Mouse (Mus musculus) adipocyte (in vitro differentiated cells): Measurements from ENCODE around the gene Vtn.
A peak's percentile ranks its signal among the peaks of the same experiment; 100 is the strongest.
"Not testable (repeated sequence)": the region's sequence is repeated elsewhere in the genome, so short reads cannot be mapped to it uniquely, and the experiment has no call there.

ENCODE experiments used
- DNase-seq: peaks from one replicate; pipeline ENCODE4 v3.0.0-alpha.2; 2016; ENCODE audit warnings: low spot score

Gene Vtn

GRCm38 (mm10) chr11:78497544-78498522, 1.1 kb upstream of the Vtn start, which contains the start of gene Sarm1:
Gene Sarm1 (minus strand): TSS chr11:78497754.
- peak; percentile 66 for DNase-seq

- DNase-seq, result no peak
Observed at GRCm38 (mm10) chr11:78499543-78499942, 652 bp downstream of the Vtn start.

GRCm38 (mm10) chr11:78500623-78501202, 1.8 kb downstream of the Vtn start:
- no peak for DNase-seq

- DNase-seq, result no peak
Observed at GRCm38 (mm10) chr11:78501529-78501928, 2.6 kb downstream of the Vtn start.

DNA sequence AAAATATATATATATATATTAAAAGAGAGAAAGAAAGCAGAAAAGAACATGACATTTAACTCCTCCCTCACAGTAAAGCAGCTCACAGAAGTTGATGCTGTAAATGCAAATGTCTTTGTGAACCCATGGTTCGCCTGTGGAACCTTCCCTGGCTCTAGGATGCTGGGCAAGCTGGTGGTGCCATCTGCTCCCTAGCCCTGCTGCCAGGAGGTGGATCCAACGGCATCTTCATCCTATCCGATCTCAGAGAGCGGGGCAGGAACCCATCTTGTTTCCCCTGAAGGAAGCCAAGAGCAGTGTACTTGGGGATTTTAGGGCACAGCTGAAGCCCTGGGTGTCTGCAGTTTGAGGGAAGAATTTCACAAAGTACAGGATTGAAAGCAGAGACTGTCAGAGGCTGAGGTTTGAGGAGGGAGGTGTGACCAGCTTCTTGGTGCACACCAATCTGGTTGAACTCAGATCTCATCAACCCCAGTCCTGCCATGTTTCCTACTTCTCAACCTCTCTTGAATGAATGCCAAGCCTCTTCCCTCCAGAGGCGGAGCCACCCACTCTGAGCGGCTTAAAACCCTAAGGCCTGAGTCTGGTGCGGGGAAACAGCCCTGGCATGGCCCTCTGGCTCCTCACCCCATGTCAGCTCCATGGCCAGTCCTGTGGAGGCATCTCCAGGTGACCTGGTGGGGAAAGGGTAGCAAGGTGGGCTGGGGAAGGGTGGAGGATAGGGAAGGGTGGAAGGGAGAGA, 4.2 kb downstream of the Vtn start, which contains the start of gene Sebox:
TSS of gene Sebox (plus strand) at position 539 of the 742 bp plus-strand sequence.
- no peak for DNase-seq

DNA sequence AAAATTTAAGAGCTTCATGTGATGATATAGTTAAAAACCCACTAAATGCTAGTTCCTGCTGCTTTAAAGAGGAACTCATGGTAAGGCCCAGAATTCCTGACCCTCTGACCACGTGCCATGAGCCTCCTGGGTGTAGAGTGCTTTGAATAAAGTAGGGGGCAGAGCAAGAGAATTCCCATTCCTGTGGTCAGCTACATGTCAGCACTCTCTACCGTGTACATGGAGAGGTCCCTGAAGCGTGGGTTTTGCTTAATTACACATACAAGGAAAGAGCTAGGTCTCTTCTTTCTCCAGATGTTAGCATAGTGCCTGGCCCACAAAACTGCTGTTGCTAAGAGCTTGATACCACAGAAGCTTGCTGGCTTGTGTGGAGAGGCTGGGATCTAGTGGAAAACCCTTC, 6.5 kb downstream of the Vtn start:
- DNase-seq, result no peak

GRCm38 (mm10) chr11:78509148-78509547, 10.3 kb downstream of the Vtn start:
- peak; percentile 22 for DNase-seq

DNA sequence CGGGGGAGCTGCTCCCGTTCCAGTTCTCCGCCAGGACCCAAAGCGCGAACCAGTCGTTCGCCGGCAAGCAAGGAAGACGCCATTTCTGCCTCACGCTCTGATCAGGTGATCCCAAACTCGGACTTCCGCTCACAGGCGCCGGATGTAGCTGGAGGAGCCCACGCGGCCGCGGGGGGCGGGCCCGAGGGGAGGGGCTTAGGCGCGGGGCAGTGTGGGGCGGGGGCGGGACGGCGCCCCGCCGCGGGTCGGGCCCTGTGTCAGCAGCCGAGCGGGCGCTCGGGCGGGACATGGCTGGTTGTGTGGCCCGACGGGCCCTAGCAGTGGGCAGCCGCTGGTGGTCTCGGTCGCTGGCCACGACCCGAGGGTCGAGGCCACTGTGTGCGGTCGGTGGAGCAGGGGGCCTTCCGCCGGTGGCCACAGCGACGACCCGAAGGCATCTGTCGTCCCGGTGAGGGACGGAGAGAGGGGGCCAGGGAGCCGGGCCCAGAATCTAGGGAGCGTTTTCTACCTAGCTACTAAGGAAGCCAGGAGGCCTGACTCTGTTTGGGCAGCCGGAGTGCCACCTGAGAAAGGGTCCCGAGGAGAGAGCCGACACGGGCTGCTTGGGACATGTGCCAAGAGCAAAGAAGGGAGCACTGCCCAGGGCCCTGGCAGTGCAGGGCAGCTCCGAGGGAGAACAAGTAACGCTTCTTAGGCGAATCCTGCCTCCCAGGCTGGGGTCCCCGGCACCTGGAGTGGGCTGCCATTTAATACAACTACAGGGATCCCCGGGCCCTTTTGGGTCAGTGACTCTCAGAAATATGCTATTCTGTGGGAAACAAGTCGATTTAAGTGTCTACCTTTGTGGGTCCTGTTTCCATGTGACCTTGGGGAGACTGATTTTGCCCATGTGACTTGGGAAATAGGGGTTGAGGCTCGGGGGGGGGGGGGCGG, 13.4 kb downstream of the Vtn start, which contains the start of the genes Tmem199 and Poldip2:
TSS of gene Tmem199 (minus strand) at position 148 of the 933 bp plus-strand sequence.
TSS of gene Poldip2 (plus strand) at position 169 of the 933 bp plus-strand sequence.
- DNase-seq, result peak; percentile 93

GRCm38 (mm10) chr11:78513106-78513790, 14.4 kb downstream of the Vtn start:
- peak; percentile 47 for DNase-seq

GRCm38 (mm10) chr11:78515549-78516325, 16.8 kb downstream of the Vtn start:
- peak; percentile 39 for DNase-seq

- DNase-seq, result no peak
Observed at GRCm38 (mm10) chr11:78518931-78519330, 20.0 kb downstream of the Vtn start.

- no peak for DNase-seq
Observed at GRCm38 (mm10) chr11:78521880-78522279, 23.0 kb downstream of the Vtn start.

GRCm38 (mm10) chr11:78522481-78522997, 23.6 kb downstream of the Vtn start:
- peak; percentile 83 for DNase-seq

DNA sequence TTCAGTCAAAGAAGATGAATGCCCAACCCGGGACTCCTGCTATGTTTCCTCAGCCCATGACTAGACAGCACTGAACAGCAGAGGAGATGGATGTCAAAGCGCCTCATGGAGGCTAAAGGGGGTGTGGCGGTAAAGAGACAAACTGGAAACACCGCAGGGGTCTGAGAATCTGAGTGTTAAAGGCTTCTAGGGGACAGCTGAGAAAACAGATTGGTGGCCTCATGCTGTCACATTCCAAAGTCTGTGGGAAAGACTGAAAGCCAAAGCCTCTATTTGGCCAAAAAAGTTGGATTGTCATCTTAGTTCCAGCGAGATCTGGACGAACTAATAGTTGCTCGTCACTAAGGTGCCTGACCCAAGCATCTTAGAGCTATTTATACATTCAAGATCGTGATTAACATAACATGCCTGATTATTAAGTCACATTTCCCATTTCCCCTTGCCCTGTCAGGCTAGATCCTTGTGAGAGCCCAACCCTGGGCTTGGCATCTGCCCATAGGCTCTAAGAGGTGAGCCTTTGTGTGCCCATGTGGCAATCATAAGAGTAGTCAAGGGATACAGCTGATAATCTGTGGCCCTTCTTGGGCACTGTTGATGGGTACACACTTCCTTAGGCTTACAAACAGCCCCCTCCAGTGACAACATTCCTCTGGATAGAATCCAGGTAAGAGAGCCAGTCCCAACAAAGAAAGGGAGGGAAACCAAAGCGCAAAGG, 24.5 kb downstream of the Vtn start:
- no peak for DNase-seq

GRCm38 (mm10) chr11:78524838-78525237, 25.9 kb downstream of the Vtn start:
- no peak for DNase-seq

GRCm38 (mm10) chr11:78528714-78529113, 29.8 kb downstream of the Vtn start:
- DNase-seq, result no peak

- no peak for DNase-seq
Observed at GRCm38 (mm10) chr11:78530001-78530400, 31.1 kb downstream of the Vtn start.

- DNase-seq, result no peak
Observed at GRCm38 (mm10) chr11:78531046-78531445, 32.2 kb downstream of the Vtn start.

DNA sequence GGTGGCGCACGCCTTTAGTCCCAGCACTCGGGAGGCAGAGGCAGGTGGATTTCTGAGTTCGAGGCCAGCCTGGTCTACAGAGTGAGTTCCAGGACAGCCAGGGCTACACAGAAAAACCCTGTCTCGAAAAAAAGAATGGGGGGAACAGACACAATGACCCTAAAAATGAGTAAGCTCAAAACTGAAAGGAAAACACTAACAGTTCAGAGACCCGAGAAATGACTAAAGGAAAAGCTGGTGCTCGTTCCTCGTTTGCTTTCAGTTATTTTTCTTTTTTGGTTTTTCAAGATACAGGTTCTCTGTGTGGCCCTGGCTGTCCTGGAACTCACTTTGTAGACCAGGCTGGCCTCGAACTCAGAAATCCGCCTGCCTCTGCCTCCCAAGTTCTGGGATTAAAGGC, 32.6 kb downstream of the Vtn start:
- DNase-seq, result not testable (repeated sequence)
